Mouse (Mus musculus): ENCODE measurements around the gene Cxcl13.
"Not testable (repeated sequence)": the region's sequence is repeated elsewhere in the genome, so short reads cannot be mapped to it uniquely, and the experiment has no call there.

The Cxcl13 gene

GRCm38 (mm10) chr5:95956651-95957050 lies at the start of gene Cxcl13:
TSS of gene Cxcl13 (plus strand) at chr5:95956951.
- no peak for DNase-seq (ENCODE audit: extremely low read depth, low read depth)

- no peak for DNase-seq (ENCODE audit: extremely low read depth, low read depth)
These were observed 45.7 kb upstream of the Cxcl13 start for GRCm38 (mm10) chr5:95911006-95911405.

- no peak for DNase-seq (ENCODE audit: extremely low read depth, low read depth)
These were observed 38.3 kb upstream of the Cxcl13 start for GRCm38 (mm10) chr5:95918491-95918890.

- no peak for DNase-seq (ENCODE audit: extremely low read depth, low read depth)
These were observed 32.7 kb upstream of the Cxcl13 start for GRCm38 (mm10) chr5:95924023-95924422.

GRCm38 (mm10) chr5:95925204-95925930 lies 31.4 kb upstream of the Cxcl13 start:
- no peak for DNase-seq (ENCODE audit: extremely low read depth, low read depth)

GRCm38 (mm10) chr5:95925931-95926263 lies 30.9 kb upstream of the Cxcl13 start:
- DNase-seq (ENCODE audit: extremely low read depth, low read depth) = no peak

GRCm38 (mm10) chr5:95935035-95935434 lies 21.7 kb upstream of the Cxcl13 start:
- no peak for DNase-seq (ENCODE audit: extremely low read depth, low read depth)

- DNase-seq (ENCODE audit: extremely low read depth, low read depth) = no peak
These were observed 20.7 kb upstream of the Cxcl13 start for GRCm38 (mm10) chr5:95936068-95936467.

GRCm38 (mm10) chr5:95937129-95937528 lies 19.6 kb upstream of the Cxcl13 start:
- DNase-seq (ENCODE audit: extremely low read depth, low read depth) = no peak

- no peak for DNase-seq (ENCODE audit: extremely low read depth, low read depth)
These were observed 18.6 kb upstream of the Cxcl13 start for GRCm38 (mm10) chr5:95938044-95938625.

- no peak for DNase-seq (ENCODE audit: extremely low read depth, low read depth)
These were observed 16.0 kb upstream of the Cxcl13 start for GRCm38 (mm10) chr5:95940682-95941221.

- no peak for DNase-seq (ENCODE audit: extremely low read depth, low read depth)
These were observed 15.2 kb upstream of the Cxcl13 start for GRCm38 (mm10) chr5:95941562-95941961.

GRCm38 (mm10) chr5:95945120-95945519 lies 11.6 kb upstream of the Cxcl13 start:
- no peak for DNase-seq (ENCODE audit: extremely low read depth, low read depth)

GRCm38 (mm10) chr5:95946344-95946743 lies 10.4 kb upstream of the Cxcl13 start:
- DNase-seq (ENCODE audit: extremely low read depth, low read depth) = no peak

GRCm38 (mm10) chr5:95948641-95949040 lies 8.1 kb upstream of the Cxcl13 start:
- no peak for DNase-seq (ENCODE audit: extremely low read depth, low read depth)

GRCm38 (mm10) chr5:95949946-95950701 lies 6.6 kb upstream of the Cxcl13 start:
- no peak for DNase-seq (ENCODE audit: extremely low read depth, low read depth)

GRCm38 (mm10) chr5:95964940-95965339 lies 8.2 kb downstream of the Cxcl13 start:
- no peak for DNase-seq (ENCODE audit: extremely low read depth, low read depth)

GRCm38 (mm10) chr5:95966621-95967020 lies 9.9 kb downstream of the Cxcl13 start:
- DNase-seq (ENCODE audit: extremely low read depth, low read depth) = no peak

- peak; percentile 10 for DNase-seq (ENCODE audit: extremely low read depth, low read depth)
These were observed 14.1 kb downstream of the Cxcl13 start for GRCm38 (mm10) chr5:95970845-95971244.

GRCm38 (mm10) chr5:95972208-95972607 lies 15.5 kb downstream of the Cxcl13 start:
- DNase-seq (ENCODE audit: extremely low read depth, low read depth) = no peak

- DNase-seq (ENCODE audit: extremely low read depth, low read depth) = not testable (repeated sequence)
These were observed 17.1 kb downstream of the Cxcl13 start for GRCm38 (mm10) chr5:95973806-95974205.

- DNase-seq (ENCODE audit: extremely low read depth, low read depth) = no peak
These were observed 19.5 kb downstream of the Cxcl13 start for GRCm38 (mm10) chr5:95976299-95976698.
